Mouse (Mus musculus) liver, embryonic 13.5 days (tissue): Measurements from ENCODE around the gene Trim2. TPM values are rescaled to one million over a fixed set of nuclear protein-coding genes. Genes with fewer than 3 reads are reported as not detected.

Source experiments
- ATAC-seq: fragments of 200-750 bp; cut with Nextera tagmentation; 2 replicates; pipeline ENCODE4 v1.8.0; 2017; ENCODE audit warnings: low read depth, mild to moderate bottlenecking, moderate number of reproducible peaks, moderate library complexity
- DNase-seq: peaks from one replicate; pipeline ENCODE4 v3.0.0; 2022
- H3K27ac ChIP-seq: fragments of 300-500 bp; sonication (generic); 2 replicates; pipeline ENCODE4 v1.5.1; 2015; ENCODE audit warnings: moderate library complexity, mild to moderate bottlenecking, inconsistent platforms
- H3K27me3 ChIP-seq: fragments of 300-500 bp; sonication (generic); 2 replicates; pipeline ENCODE4 v1.6.1; 2015; ENCODE audit warnings: mild to moderate bottlenecking, inconsistent platforms
- H3K36me3 ChIP-seq: fragments of 300-500 bp; sonication (generic); 2 replicates; pipeline ENCODE4 v1.6.1; 2015; ENCODE audit warnings: mild to moderate bottlenecking, inconsistent platforms
- H3K4me1 ChIP-seq: fragments of 300-500 bp; sonication (generic); replicated peaks from 2 replicates; pipeline ENCODE4 v1.6.1; 2015; ENCODE audit warnings: inconsistent platforms
- H3K4me2 ChIP-seq: fragments of 300-500 bp; sonication (generic); 2 replicates; pipeline ENCODE4 v1.6.1; 2015; ENCODE audit warnings: inconsistent platforms, mild to moderate bottlenecking, moderate library complexity
- H3K4me3 ChIP-seq: fragments of 300-500 bp; sonication (generic); replicated peaks from 2 replicates; pipeline ENCODE4 v1.5.1; 2015; ENCODE audit warnings: mild to moderate bottlenecking, inconsistent platforms
- H3K9ac ChIP-seq: fragments of 300-500 bp; sonication (generic); 2 replicates; pipeline ENCODE4 v1.6.1; 2015; ENCODE audit warnings: mild to moderate bottlenecking, inconsistent platforms
- H3K9me3 ChIP-seq: fragments of 300-500 bp; sonication (generic); replicated peaks from 2 replicates; pipeline ENCODE4 v1.6.1; 2016; ENCODE audit warnings: inconsistent platforms
- WGBS: fragments of 180-500 bp; shearing (Covaris S2); methylation state at CpG from one replicate; pipeline ENCODE4 v1.1.7; 2015; ENCODE audit not compliant: insufficient replicate concordance; 5-methylcytosine and 5-hydroxymethylcytosine counted together
- polyA plus RNA-seq: library from polyadenylated mRNA; unstranded; fragments of >200 nt; fragmentation: Nextera tagmentation; extraction: Ambion mirVana; gene quantifications from 2 replicates; pipeline ENCODE4 v1.2.1, GENCODE M21; 2015

Gene Trim2
- polyA plus RNA-seq, 1 experiment from 2014 or later, result 3.9 TPM

DNA sequence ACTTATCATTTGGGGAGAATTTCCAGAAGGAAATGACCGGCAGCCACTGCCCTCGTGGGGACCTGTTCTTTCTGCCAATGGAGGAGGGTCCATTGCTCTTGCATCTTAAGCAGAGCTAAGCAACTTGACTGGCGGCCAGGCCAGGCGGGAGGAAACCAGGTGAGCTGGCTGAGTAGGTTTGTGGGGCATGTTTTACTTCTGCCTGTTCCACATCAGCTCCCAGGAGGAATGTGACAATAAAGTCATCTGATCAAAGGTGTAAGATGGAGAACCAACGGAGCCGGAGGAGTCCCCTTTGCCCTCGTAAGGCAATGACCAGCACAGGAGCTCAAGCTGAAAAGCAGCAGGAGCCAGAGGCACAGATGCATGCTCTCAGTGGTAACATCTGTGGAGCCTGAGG lies 35.1 kb upstream of the Trim2 start:
- ATAC-seq (no peak), DNase-seq (no peak)
- Histone ChIP-seq H3K36me3 (no peaks in the 10 kb centered on the region), H3K9me3 (no peaks in the 10 kb centered on the region), H3K9ac (no peak overlapping the region), H3K4me3 (no peak overlapping the region), H3K27me3 (peaks cover 27% of the 10 kb centered on the region), H3K4me2 (no peak overlapping the region), H3K27ac (no peak overlapping the region), H3K4me1 (peaks cover 22% of the 10 kb centered on the region)
- 72% methylated on average over 7 of the region's 7 CpGs for WGBS

DNA sequence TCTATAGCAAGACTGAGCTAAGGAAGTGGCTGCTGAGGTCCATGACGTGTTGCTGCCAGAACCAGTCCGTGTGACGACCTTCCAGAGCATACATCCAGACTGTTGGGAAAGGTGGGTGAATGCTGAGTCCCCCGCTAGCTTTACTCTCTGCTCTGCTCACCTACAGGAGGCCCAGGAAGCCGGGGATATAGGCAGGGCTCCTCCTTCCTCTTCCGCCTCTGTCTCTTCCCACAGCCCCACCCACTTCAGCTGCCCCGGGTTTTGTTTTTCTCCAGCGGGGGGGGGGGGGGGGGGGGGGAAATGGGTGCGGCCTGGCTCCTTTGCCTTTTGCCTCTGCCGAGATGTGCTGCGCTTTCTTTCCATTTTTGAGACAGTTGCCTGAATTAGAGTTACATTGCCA lies 30.9 kb upstream of the Trim2 start:
- Histone ChIP-seq H3K27ac (no peak overlapping the region), H3K4me2 (peak overlapping the region; percentile 26; the same call in 1 of the 2 replicates), H3K4me3 (no peak overlapping the region), H3K27me3 (peaks cover 15% of the 10 kb centered on the region), H3K36me3 (no peaks in the 10 kb centered on the region), H3K4me1 (peaks cover 16% of the 10 kb centered on the region), H3K9me3 (no peaks in the 10 kb centered on the region), H3K9ac (no peak overlapping the region)
- DNase-seq (no peak), ATAC-seq (no peak)
- WGBS, result 14% methylated on average over 11 of the region's 11 CpGs

DNA sequence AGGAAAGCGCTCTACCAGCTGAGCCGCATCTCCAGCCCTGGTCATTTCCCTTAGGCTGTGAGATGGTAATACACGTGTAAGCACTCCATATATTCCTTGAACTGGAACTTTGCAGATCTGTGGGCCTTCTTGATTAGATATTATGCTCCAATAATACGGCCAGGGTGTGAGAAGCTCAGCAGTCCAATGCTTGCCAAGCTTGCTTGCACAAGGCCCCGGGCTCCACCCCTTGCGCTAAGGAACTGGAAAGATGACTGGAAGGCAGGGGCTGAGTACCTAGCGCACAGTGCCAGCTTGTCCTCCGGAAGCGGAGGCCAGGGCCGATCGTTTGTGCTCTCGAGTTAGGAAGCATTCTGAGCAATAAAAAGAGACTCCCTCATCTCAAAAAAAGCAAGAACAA lies 29.7 kb upstream of the Trim2 start:
- peaks cover 16% of the 10 kb centered on the region for H3K4me1 ChIP-seq
- DNase-seq, result no peak
- peaks cover 15% of the 10 kb centered on the region for H3K27me3 ChIP-seq
- no peak for ATAC-seq
- no peaks in the 10 kb centered on the region for H3K36me3 ChIP-seq
- H3K4me2 ChIP-seq, result no peak overlapping the region
- no peaks in the 10 kb centered on the region for H3K9me3 ChIP-seq
- 76% methylated on average over 12 of the region's 12 CpGs for WGBS
- H3K9ac ChIP-seq, result no peak overlapping the region
- H3K27ac ChIP-seq, result no peak overlapping the region
- H3K4me3 ChIP-seq, result no peak overlapping the region

DNA sequence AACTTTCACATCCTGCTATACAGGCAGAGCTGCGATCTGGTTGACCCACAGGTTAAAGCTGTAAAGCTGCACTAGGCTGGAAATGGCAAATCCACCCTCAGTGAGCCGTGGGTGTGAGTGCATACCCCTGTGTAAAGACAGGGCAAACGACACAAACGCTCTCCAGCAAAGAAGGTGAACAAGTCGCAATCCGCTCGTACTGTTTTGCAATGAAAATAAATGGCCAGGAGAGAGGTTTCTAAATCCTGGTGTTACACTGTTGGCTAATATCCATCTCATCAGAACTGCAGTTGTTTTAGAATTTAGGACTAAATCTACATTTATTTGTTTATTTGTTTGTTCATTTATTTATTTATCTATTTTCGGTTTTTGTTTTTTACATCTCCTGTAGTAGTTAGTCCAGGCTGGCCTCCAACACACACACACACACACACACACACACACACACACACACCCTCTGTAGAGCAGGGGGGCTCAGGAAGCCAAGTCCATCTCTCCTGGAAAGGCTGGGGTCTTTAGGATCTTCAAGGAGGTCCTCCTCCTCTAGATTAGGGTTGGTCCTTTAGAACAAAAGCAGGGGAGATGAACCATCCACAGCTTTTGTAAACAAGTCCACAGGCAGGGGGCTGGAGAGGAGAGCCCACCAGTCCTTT lies 28.9 kb upstream of the Trim2 start:
- Histone ChIP-seq H3K36me3 (no peaks in the 10 kb centered on the region), H3K9me3 (no peaks in the 10 kb centered on the region), H3K9ac (no peak overlapping the region), H3K4me2 (no peak overlapping the region), H3K27ac (no peak overlapping the region), H3K27me3 (peaks cover 15% of the 10 kb centered on the region), H3K4me1 (peaks cover 16% of the 10 kb centered on the region), H3K4me3 (no peak overlapping the region)
- 58% methylated on average over 8 of the region's 8 CpGs for WGBS
- no peak for DNase-seq
- ATAC-seq, result no peak

DNA sequence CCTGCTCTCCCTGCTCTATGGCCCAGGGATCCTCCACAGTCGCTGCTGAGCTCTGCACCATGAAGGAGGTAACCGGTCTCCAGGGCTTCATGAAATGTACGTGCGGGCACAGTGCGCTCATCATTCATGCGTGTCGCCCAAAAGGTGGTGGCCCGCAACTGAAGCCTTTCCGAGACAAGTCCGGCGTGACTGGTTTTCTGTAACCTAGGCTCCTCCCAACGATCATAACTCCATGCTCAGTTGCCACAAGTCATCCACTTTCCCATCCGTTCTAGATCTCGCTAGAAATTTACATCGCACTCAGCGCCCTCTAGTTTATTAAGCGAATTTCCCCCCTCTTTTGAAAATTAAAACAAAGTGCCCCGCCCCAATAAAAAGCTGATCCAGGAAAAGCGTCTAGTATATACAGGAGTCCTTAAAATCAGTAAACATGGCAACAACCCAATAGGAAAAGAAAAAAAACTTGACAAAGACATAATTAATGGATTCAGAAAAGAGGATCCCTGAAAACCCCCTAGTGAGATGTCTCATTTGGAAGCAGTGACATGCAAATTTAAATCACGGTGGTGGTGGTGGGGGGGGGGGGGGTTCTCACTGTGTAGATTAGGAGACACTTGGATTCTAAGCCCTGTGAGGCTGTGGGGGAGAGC lies 28.2 kb upstream of the Trim2 start:
- DNase-seq, result no peak
- H3K4me3 ChIP-seq, result no peak overlapping the region
- H3K9ac ChIP-seq, result no peak overlapping the region
- no peak overlapping the region for H3K27ac ChIP-seq
- no peaks in the 10 kb centered on the region for H3K36me3 ChIP-seq
- no peaks in the 10 kb centered on the region for H3K9me3 ChIP-seq
- peaks cover 16% of the 10 kb centered on the region for H3K4me1 ChIP-seq
- H3K4me2 ChIP-seq, result peak overlapping the region; percentile 13; the same call in 1 of the 2 replicates
- ATAC-seq, result no peak
- peaks cover 15% of the 10 kb centered on the region for H3K27me3 ChIP-seq
- 29% methylated on average over 20 of the region's 20 CpGs for WGBS

DNA sequence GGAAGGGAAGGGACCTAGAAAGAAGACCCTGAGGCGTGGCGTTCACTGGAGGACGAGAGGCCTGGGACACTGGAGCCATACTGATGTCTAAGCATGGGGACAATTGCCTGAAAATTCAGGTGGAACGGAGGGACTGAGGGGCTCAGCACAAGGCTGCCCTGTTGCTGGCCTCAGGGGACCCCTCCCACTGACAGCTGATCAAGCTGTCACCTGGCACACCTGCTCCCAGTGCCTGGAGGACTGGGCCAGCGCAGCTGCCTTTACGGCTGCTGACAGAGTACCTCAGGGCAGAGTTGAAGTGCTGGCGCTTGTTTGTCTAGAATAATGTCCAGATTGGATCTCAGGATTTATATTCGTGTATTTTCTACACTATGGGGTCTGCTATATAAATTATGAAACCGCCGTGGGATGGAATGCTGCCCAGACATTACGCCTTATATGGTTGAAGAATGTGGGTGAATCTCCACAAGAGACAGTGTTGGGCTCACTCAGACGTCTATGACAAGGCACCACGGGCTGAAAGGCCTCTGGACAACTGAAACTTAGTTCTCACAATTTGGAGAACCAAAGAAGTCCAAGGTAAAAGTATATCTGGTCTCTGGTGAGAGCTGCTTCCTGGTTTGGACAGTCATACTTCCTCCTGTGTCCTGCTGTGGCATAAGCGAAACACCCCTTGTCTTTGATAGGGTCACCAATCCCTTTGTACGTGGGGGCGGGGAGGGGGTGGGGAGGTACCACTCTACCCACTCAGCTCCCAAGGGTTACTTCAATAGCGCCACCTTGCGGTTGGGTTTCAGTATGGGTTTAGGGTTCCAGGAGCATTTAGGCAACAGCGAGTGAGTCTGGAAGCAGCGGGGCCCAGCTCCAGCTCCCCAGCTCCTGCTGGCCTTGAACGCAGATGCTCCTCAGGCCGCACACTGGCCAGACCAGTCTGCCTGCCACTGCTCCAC lies 27.0 kb upstream of the Trim2 start:
- no peaks in the 10 kb centered on the region for H3K9me3 ChIP-seq
- no peak overlapping the region for H3K27ac ChIP-seq
- H3K4me2 ChIP-seq, result no peak overlapping the region
- peaks cover 16% of the 10 kb centered on the region for H3K4me1 ChIP-seq
- H3K36me3 ChIP-seq, result no peaks in the 10 kb centered on the region
- DNase-seq, result no peak
- H3K27me3 ChIP-seq, result peaks cover 15% of the 10 kb centered on the region
- no peak overlapping the region for H3K9ac ChIP-seq
- 42% methylated on average over 22 of the region's 22 CpGs for WGBS
- H3K4me3 ChIP-seq, result no peak overlapping the region
- ATAC-seq, result no peak; the same call in 1 of the 2 replicates

DNA sequence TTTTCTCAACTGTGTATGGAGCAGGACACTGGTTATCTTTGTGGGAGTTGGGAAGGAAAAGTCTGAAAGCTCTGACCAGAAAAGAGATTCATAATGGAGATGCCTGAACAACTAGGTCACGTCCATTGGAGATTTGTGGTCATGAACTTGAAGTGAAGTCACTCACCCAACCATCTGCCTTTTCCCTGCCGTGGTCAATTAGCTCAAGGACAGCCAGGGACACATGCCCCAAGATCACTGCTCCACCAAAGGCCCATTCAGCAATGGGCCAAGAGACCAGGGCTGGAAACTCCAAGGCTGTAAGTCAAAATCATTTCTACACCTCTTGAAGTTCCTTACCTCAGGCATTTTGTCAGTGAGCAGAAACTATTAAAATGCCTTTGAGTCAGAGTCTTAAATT lies 23.5 kb upstream of the Trim2 start:
- H3K27me3 ChIP-seq, result peaks cover 12% of the 10 kb centered on the region
- no peaks in the 10 kb centered on the region for H3K9me3 ChIP-seq
- H3K4me2 ChIP-seq, result no peak overlapping the region
- DNase-seq (no peak), ATAC-seq (no peak)
- no peaks in the 10 kb centered on the region for H3K36me3 ChIP-seq
- 50% methylated on average over 2 of the region's 2 CpGs for WGBS
- peaks cover 13% of the 10 kb centered on the region for H3K4me1 ChIP-seq
- H3K27ac ChIP-seq, result no peak overlapping the region
- no peak overlapping the region for H3K4me3 ChIP-seq
- H3K9ac ChIP-seq, result no peak overlapping the region

DNA sequence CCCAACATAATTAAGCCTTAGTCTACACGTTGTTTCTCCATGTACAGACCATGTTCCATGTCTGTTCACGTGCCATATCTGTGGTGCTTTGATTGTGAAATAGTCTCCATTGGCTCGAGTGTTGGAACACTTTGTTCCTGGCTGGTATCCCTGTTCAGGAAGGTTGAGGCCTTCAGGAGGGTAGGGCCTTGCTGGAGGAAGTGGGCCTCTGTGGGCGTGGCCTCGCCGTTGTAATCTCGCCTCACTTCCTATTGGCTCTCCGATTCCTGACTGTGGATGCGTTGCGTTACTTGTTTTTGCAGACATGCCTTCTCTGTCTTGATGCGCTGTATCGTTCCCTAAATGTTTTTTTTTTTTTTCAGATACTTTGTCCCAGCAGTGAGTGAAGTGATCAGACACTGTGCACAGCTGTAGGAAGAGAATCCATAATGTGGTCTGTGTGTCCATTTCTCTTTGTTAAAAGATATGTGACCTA lies 18.3 kb upstream of the Trim2 start:
- no peaks in the 10 kb centered on the region for H3K9me3 ChIP-seq
- no peak overlapping the region for H3K27ac ChIP-seq
- H3K4me1 ChIP-seq, result peaks cover 17% of the 10 kb centered on the region
- DNase-seq (no peak), ATAC-seq (peak; percentile 74)
- H3K4me2 ChIP-seq, result peak overlapping the region; percentile 46
- 51% methylated on average over 12 of the region's 12 CpGs for WGBS
- peak overlapping the region; percentile 10; the same call in 1 of the 2 replicates for H3K4me3 ChIP-seq
- no peaks in the 10 kb centered on the region for H3K36me3 ChIP-seq
- H3K27me3 ChIP-seq, result no peaks in the 10 kb centered on the region
- H3K9ac ChIP-seq, result no peak overlapping the region

DNA sequence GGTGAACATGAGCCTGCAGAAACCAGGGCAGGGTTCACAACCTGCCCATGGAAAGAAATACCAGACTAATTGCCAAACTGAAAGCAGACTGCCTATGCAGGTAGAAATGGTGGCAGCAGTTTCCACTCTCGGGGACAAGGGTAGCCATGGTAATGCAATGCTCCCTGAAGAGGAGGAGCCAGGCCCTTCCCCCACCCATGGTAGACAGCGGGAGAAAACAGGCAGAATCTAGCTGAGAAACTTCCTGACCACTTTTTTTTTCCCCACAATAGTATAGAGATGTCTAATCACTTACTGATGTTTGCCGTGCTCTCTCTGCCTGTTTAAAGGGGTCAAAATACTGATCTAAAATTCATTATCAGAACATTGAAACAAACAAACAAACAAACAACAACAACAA lies 17.8 kb upstream of the Trim2 start:
- no peaks in the 10 kb centered on the region for H3K27me3 ChIP-seq
- H3K27ac ChIP-seq, result no peak overlapping the region
- H3K4me2 ChIP-seq, result peak overlapping the region; percentile 46
- DNase-seq (no peak), ATAC-seq (peak; percentile 61; the same call in 1 of the 2 replicates)
- H3K9ac ChIP-seq, result no peak overlapping the region
- H3K4me3 ChIP-seq, result peak overlapping the region; percentile 10; the same call in 1 of the 2 replicates
- WGBS, result 13% methylated on average over 3 of the region's 3 CpGs
- H3K36me3 ChIP-seq, result no peaks in the 10 kb centered on the region
- peaks cover 17% of the 10 kb centered on the region for H3K4me1 ChIP-seq
- H3K9me3 ChIP-seq, result no peaks in the 10 kb centered on the region

DNA sequence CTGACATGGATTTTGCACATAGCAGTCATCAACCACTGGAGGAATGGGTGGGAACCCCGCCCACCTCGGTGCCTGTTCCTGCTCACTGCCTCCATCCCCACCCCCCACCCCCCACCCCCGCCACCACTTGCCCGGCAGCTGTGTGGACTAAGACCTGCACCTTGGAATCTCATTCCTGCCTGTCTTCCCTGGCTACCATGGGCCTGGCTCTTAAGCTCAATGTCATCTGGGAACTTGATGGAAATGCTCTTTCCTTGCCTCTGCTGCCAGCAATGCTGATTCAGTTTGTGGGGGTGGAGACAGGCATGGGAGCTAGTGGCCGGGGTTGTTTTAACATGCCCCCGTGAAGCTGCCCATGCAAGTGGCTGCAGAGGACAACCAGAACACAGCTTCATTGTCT lies 17.3 kb upstream of the Trim2 start:
- Histone ChIP-seq H3K4me3 (peak overlapping the region; percentile 10; the same call in 1 of the 2 replicates), H3K9me3 (no peaks in the 10 kb centered on the region), H3K9ac (no peak overlapping the region), H3K36me3 (no peaks in the 10 kb centered on the region), H3K27ac (no peak overlapping the region), H3K4me1 (peaks cover 17% of the 10 kb centered on the region), H3K4me2 (peak overlapping the region; percentile 46), H3K27me3 (no peaks in the 10 kb centered on the region)
- DNase-seq (no peak), ATAC-seq (no peak)
- 22% methylated on average over 6 of the region's 6 CpGs for WGBS

DNA sequence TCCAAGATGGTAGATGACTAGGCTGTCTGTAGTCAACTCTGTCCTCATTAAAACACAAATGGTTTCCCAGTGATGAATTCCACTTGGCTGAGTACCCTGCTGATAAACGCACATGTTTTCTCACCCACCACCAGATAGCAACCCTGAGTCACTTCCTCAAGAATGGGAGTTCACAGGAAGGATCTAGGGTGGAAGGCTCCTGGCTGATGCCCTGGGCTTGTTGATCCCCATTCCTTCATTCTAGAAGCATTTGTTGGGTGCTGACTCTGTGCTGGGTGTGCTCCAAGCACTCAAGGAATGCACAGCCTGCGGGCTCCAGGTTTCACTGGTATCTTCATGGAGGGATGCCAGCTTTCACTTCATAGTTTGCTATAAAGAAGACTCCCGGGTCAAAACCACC lies 12.8 kb upstream of the Trim2 start:
- 54% methylated on average over 3 of the region's 3 CpGs for WGBS
- no peak overlapping the region for H3K9ac ChIP-seq
- no peaks in the 10 kb centered on the region for H3K36me3 ChIP-seq
- H3K9me3 ChIP-seq, result no peaks in the 10 kb centered on the region
- DNase-seq, result no peak
- no peak overlapping the region for H3K4me2 ChIP-seq
- H3K4me1 ChIP-seq, result peaks cover 22% of the 10 kb centered on the region
- no peak overlapping the region for H3K4me3 ChIP-seq
- H3K27ac ChIP-seq, result no peak overlapping the region
- no peaks in the 10 kb centered on the region for H3K27me3 ChIP-seq
- no peak for ATAC-seq
